Mouse (Mus musculus): ENCODE measurements at regions not wholly inside any gene's neighbourhood (a gene's known extent, or its start where the extent isn't known, plus 50 kb on each side); places are given as distances from the start of the nearest gene placed in this dataset.
A peak's percentile ranks its signal among the peaks of the same experiment; 100 is the strongest.

DNA sequence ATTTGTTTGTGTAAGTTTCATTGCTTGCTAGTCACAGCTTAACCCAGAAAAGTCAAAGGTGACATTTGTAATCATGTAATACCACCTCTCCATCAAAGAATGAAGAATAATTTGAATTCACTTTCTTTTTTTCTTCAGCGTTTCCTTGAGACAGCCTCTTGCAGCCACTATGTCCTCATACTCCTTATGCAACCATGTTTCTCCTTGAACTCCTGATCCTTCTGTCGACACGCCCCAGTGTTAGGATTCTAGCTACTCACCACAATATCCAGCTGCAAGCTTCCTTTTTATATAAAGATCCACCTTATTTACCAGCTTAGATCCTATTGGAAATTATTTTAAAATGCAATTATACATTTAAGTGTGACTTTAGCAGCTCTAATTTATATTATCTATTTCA, 274.3 kb downstream of the Arl4a start:
- Histone ChIP-seq H3K79me2 (ENCODE audit: control insufficient read depth, insufficient read depth) (no peaks in the 10 kb centered on the region), H3K4me3 (no peak overlapping the region), H3K36me3 (ENCODE audit: control insufficient read depth, insufficient read depth) (no peaks in the 10 kb centered on the region), H3K27me3 (ENCODE audit: control insufficient read depth, insufficient read depth, insufficient read length) (no peaks in the 10 kb centered on the region), H3ac (ENCODE audit: control insufficient read depth, insufficient read length) (no peak overlapping the region), H3K4me2 (ENCODE audit: low read depth) (no peak overlapping the region)
- TF ChIP-seq USF1 (IDR thresholded peaks at IDR 0.05; ENCODE audit: low read depth): no peak

DNA sequence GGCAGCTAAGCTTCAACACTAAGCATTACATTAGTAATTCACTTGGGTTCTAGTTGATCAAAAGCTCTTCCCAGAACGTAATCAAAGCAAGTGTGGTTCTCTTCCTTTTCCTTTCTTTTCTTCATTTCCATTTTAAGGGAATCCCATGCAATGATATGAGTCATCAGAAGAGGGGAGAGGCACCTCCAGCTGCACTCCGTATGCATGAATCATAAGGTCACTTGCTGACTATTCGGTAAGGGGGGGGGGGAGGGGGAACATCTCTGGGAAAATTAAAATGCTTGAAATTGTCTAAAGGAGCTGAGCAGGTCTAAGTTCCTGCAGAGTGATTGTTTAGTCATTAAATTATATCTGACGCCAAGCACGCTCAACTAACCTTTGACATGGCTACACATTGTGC, 275.9 kb downstream of the Arl4a start:
- H3ac ChIP-seq (ENCODE audit: control insufficient read depth, insufficient read length): no peak overlapping the region
- H3K4me3 ChIP-seq: no peak overlapping the region
- no peaks in the 10 kb centered on the region for H3K36me3 ChIP-seq (ENCODE audit: control insufficient read depth, insufficient read depth)
- H3K27me3 ChIP-seq (ENCODE audit: control insufficient read depth, insufficient read depth, insufficient read length): no peaks in the 10 kb centered on the region
- peak overlapping the region; percentile 86 for H3K4me2 ChIP-seq (ENCODE audit: low read depth)
- TF ChIP-seq MYOD1 (IDR thresholded peaks at IDR 0.05; ENCODE audit: control insufficient read depth in 1 of 3, insufficient read length in 2 of 3, low read depth in 2 of 3) (peak in 1 of 3 experiments; percentile 44), TCF12 (IDR thresholded peaks at IDR 0.05; ENCODE audit: insufficient read depth, poor library complexity, severe bottlenecking) (no peak)
- H3K79me2 ChIP-seq (ENCODE audit: control insufficient read depth, insufficient read depth): no peaks in the 10 kb centered on the region

DNA sequence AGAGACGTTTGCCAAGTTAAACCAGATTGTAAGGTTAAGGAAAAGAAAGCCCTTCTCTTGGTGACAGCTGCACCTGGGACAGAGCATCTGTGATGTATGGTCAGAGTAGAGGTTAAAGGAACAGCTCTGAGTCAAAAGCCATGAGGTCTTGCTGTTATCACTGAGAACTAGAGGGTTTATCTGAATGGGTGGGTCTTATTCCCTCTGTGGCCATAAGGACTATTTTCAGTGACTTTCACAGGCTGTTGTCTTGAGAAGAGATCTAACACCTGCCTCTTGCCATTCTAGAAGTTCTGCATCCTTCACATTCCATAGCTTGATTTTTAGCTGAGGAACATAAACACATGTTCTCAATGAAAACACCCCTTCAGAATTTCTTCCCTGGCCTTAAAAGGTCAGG, 276.5 kb downstream of the Arl4a start:
- no peak overlapping the region for H3K4me3 ChIP-seq
- H3K4me2 ChIP-seq (ENCODE audit: low read depth): peak overlapping the region; percentile 86
- H3K27me3 ChIP-seq (ENCODE audit: control insufficient read depth, insufficient read depth, insufficient read length): no peaks in the 10 kb centered on the region
- H3K36me3 ChIP-seq (ENCODE audit: control insufficient read depth, insufficient read depth): no peaks in the 10 kb centered on the region
- no peaks in the 10 kb centered on the region for H3K79me2 ChIP-seq (ENCODE audit: control insufficient read depth, insufficient read depth)
- no peak overlapping the region for H3ac ChIP-seq (ENCODE audit: control insufficient read depth, insufficient read length)
- TF ChIP-seq MYOD1 (IDR thresholded peaks at IDR 0.05; ENCODE audit: control insufficient read depth in 1 of 3, insufficient read length in 2 of 3, low read depth in 2 of 3) (peak in 2 of 3 experiments; percentile 21 to 38), TCF3 (IDR thresholded peaks at IDR 0.05; ENCODE audit: insufficient read length, low read depth) (no peak), E2F4 (IDR thresholded peaks at IDR 0.05; ENCODE audit: insufficient read depth) (no peak), MYOG (IDR thresholded peaks at IDR 0.05; ENCODE audit: control insufficient read depth in 1 of 3, insufficient read depth in 1 of 3, insufficient read length in 2 of 3, low read depth in 2 of 3) (peak in 2 of 3 experiments; percentile 1 to 10)

DNA sequence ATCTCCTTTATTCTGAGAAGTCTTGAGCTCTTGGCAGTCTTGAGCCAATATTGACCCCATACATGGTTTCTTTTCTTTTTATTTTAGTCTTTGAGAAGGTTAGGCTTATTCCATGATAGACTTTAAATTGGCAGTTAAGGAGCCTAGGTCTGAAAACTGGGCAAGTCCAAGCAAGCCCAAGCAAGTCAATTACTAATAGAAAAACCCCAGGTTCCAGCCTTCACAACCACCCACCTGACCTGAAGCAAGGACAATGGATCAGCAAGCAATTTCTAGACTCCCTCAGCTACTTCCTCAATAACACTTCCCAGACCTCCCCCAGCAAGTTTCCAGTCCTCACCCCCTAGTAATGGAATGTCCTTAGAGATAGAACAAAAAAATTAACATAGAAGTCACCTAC, 279.9 kb downstream of the Arl4a start:
- TF ChIP-seq POLR2A (IDR thresholded peaks at IDR 0.05; ENCODE audit: insufficient read length, low read depth): no peak
- TF ChIP-seq MAX (IDR thresholded peaks at IDR 0.05; ENCODE audit: low read depth): no peak
- TF ChIP-seq REST (IDR thresholded peaks at IDR 0.05; ENCODE audit: insufficient read depth, insufficient read length): no peak
- TF ChIP-seq MYOG (IDR thresholded peaks at IDR 0.05; ENCODE audit: control insufficient read depth in 1 of 3, insufficient read depth in 1 of 3, insufficient read length in 2 of 3, low read depth in 2 of 3): no peak
- TF ChIP-seq USF1 (IDR thresholded peaks at IDR 0.05; ENCODE audit: low read depth): no peak
- TF ChIP-seq TCF12 (IDR thresholded peaks at IDR 0.05; ENCODE audit: insufficient read depth, poor library complexity, severe bottlenecking): no peak
- no peak for TF ChIP-seq MYOD1 (IDR thresholded peaks at IDR 0.05; ENCODE audit: control insufficient read depth in 1 of 3, insufficient read length in 2 of 3, low read depth in 2 of 3)
- TF ChIP-seq SRF (IDR thresholded peaks at IDR 0.05; ENCODE audit: control insufficient read depth, insufficient read length, low read depth): no peak
- no peak for TF ChIP-seq POLR2AphosphoS2 (IDR thresholded peaks at IDR 0.05; ENCODE audit: insufficient read length, low read depth)
- TF ChIP-seq CEBPB (IDR thresholded peaks at IDR 0.05; ENCODE audit: insufficient read depth, poor library complexity, severe bottlenecking): no peak
- TF ChIP-seq TCF3 (IDR thresholded peaks at IDR 0.05; ENCODE audit: insufficient read length, low read depth): no peak
- no peak for TF ChIP-seq E2F4 (IDR thresholded peaks at IDR 0.05; ENCODE audit: insufficient read depth)
- H3K27me3 ChIP-seq (ENCODE audit: control insufficient read depth, insufficient read depth, insufficient read length): no peaks in the 10 kb centered on the region

DNA sequence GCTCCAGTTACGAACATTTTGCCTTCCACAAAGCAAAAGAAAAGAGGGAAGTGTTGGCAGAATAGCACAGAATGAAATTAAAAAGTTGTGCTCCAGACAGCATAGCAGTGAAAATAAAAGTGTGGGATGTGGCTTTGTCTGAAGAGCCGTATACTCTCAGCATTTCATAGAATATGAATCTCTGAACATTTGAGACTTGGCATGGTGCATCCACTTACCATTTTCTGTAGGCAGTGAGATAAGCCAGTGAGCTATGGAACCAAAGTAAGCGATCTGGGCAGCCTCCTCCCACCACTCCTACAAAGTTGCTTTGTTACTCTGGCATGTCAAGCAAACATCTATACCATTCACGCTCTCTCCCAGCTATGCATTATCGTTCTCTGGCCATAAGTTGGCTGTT, 286.0 kb downstream of the Arl4a start:
- Histone ChIP-seq H3K4me3 (no peak overlapping the region), H3K36me3 (ENCODE audit: control insufficient read depth, insufficient read depth) (no peaks in the 10 kb centered on the region), H3K27me3 (ENCODE audit: control insufficient read depth, insufficient read depth, insufficient read length) (no peaks in the 10 kb centered on the region), H3K79me2 (ENCODE audit: control insufficient read depth, insufficient read depth) (no peaks in the 10 kb centered on the region), H3ac (ENCODE audit: control insufficient read depth, insufficient read length) (no peak overlapping the region), H3K4me2 (ENCODE audit: low read depth) (no peak overlapping the region)
- TF ChIP-seq POLR2A (IDR thresholded peaks at IDR 0.05; ENCODE audit: insufficient read length, low read depth) (no peak), MYOG (IDR thresholded peaks at IDR 0.05; ENCODE audit: control insufficient read depth in 1 of 3, insufficient read depth in 1 of 3, insufficient read length in 2 of 3, low read depth in 2 of 3) (no peak), CEBPB (IDR thresholded peaks at IDR 0.05; ENCODE audit: insufficient read depth, poor library complexity, severe bottlenecking) (no peak), USF1 (IDR thresholded peaks at IDR 0.05; ENCODE audit: low read depth) (no peak), REST (IDR thresholded peaks at IDR 0.05; ENCODE audit: insufficient read depth, insufficient read length) (no peak), POLR2AphosphoS2 (IDR thresholded peaks at IDR 0.05; ENCODE audit: insufficient read length, low read depth) (no peak), SRF (IDR thresholded peaks at IDR 0.05; ENCODE audit: control insufficient read depth, insufficient read length, low read depth) (no peak), E2F4 (IDR thresholded peaks at IDR 0.05; ENCODE audit: insufficient read depth) (no peak), MYOD1 (IDR thresholded peaks at IDR 0.05; ENCODE audit: control insufficient read depth in 1 of 3, insufficient read length in 2 of 3, low read depth in 2 of 3) (no peak), MAX (IDR thresholded peaks at IDR 0.05; ENCODE audit: low read depth) (no peak), TCF3 (IDR thresholded peaks at IDR 0.05; ENCODE audit: insufficient read length, low read depth) (no peak), TCF12 (IDR thresholded peaks at IDR 0.05; ENCODE audit: insufficient read depth, poor library complexity, severe bottlenecking) (no peak)

More for the DNA sequence above, 279.9 kb downstream of the Arl4a start:
- H3K79me2 ChIP-seq (ENCODE audit: control insufficient read depth, insufficient read depth): no peaks in the 10 kb centered on the region
- H3ac ChIP-seq (ENCODE audit: control insufficient read depth, insufficient read length): no peak overlapping the region
- no peaks in the 10 kb centered on the region for H3K36me3 ChIP-seq (ENCODE audit: control insufficient read depth, insufficient read depth)
- no peak overlapping the region for H3K4me3 ChIP-seq
- no peak overlapping the region for H3K4me2 ChIP-seq (ENCODE audit: low read depth)
